Mouse (Mus musculus) olfactory bulb, adult 2 months (tissue): Measurements from ENCODE around the gene Hspb9.

ENCODE experiments used
- CTCF ChIP-seq: fragments of 200-500 bp; IDR thresholded peaks from 2 replicates; pipeline ENCODE4 v1.5.1; 2012; ENCODE audit warnings: low read depth, mild to moderate bottlenecking, low read length, moderate library complexity; ENCODE audit not compliant: insufficient read depth
- POLR2A ChIP-seq: fragments of 200-500 bp; IDR thresholded peaks from 2 replicates; pipeline ENCODE4 v1.6.1; 2012; ENCODE audit warnings: mild to moderate bottlenecking, low read depth, low read length, moderate library complexity; ENCODE audit not compliant: insufficient read depth

GRCm38 (mm10) chr11:100762831-100763230, 49.2 kb downstream of the Hspb9 start, which contains the start of gene Hcrt:
- TF ChIP-seq CTCF (no peak), POLR2A (no peak)
